Mouse (Mus musculus) stomach, embryonic 16.5 days (tissue): Measurements from ENCODE around the gene Smarcd3. TPM values are rescaled to one million over a fixed set of nuclear protein-coding genes. Genes with fewer than 3 reads are reported as not detected.

Experiments
- ATAC-seq: fragments of 200-750 bp; cut with Nextera tagmentation; 2 replicates; pipeline ENCODE4 v1.8.0; 2017; ENCODE audit warnings: moderate number of reproducible peaks, moderate TSS enrichment; ENCODE audit not compliant: insufficient read depth, low FRiP score
- H3K27ac ChIP-seq: fragments of 300-500 bp; sonication (generic); 2 replicates; pipeline ENCODE4 v1.5.1; 2014; ENCODE audit warnings: low read length
- H3K27me3 ChIP-seq: fragments of 300-500 bp; sonication (generic); 2 replicates; pipeline ENCODE4 v1.6.1; 2014; ENCODE audit warnings: low read length, control low read depth, mixed read lengths; ENCODE audit not compliant: control insufficient read depth, insufficient read depth
- H3K36me3 ChIP-seq: fragments of 300-500 bp; sonication (generic); 2 replicates; pipeline ENCODE4 v1.6.1; 2014; ENCODE audit warnings: low read length; ENCODE audit not compliant: control insufficient read depth, insufficient read depth
- H3K4me1 ChIP-seq: fragments of 300-500 bp; sonication (generic); 2 replicates; pipeline ENCODE4 v1.6.1; 2014; ENCODE audit warnings: low read length, control low read depth, mixed read lengths; ENCODE audit not compliant: control insufficient read depth, insufficient read depth
- H3K4me2 ChIP-seq: fragments of 300-500 bp; sonication (generic); 2 replicates; pipeline ENCODE4 v1.6.1; 2014; ENCODE audit warnings: low read depth, low read length, mixed read lengths
- H3K4me3 ChIP-seq: fragments of 300-500 bp; sonication (generic); replicated peaks from 2 replicates; pipeline ENCODE4 v1.5.1; 2014; ENCODE audit warnings: mild to moderate bottlenecking, low read length
- H3K9ac ChIP-seq: fragments of 300-500 bp; sonication (generic); 2 replicates; pipeline ENCODE4 v1.6.1; 2014; ENCODE audit warnings: low read length
- H3K9me3 ChIP-seq: fragments of 300-500 bp; sonication (generic); replicated peaks from 2 replicates; pipeline ENCODE4 v1.6.1; 2016; ENCODE audit warnings: low read length, control low read depth; ENCODE audit not compliant: control insufficient read depth
- WGBS: fragments of 180-500 bp; shearing (Covaris S2); extraction: QIAGEN DNeasy Blood & Tissue Kit; methylation state at CpG from one replicate; pipeline ENCODE4 v1.1.7; 2014; 5-methylcytosine and 5-hydroxymethylcytosine counted together
- polyA plus RNA-seq: library from polyadenylated mRNA; unstranded; fragments of >200 nt; fragmentation: Nextera tagmentation; extraction: Ambion mirVana; gene quantifications from 2 replicates; pipeline ENCODE4 v1.2.1, GENCODE M21; 2015

Smarcd3 gene
- polyA plus RNA-seq, result 13.1 and 17.1 TPM in 2 replicates

DNA sequence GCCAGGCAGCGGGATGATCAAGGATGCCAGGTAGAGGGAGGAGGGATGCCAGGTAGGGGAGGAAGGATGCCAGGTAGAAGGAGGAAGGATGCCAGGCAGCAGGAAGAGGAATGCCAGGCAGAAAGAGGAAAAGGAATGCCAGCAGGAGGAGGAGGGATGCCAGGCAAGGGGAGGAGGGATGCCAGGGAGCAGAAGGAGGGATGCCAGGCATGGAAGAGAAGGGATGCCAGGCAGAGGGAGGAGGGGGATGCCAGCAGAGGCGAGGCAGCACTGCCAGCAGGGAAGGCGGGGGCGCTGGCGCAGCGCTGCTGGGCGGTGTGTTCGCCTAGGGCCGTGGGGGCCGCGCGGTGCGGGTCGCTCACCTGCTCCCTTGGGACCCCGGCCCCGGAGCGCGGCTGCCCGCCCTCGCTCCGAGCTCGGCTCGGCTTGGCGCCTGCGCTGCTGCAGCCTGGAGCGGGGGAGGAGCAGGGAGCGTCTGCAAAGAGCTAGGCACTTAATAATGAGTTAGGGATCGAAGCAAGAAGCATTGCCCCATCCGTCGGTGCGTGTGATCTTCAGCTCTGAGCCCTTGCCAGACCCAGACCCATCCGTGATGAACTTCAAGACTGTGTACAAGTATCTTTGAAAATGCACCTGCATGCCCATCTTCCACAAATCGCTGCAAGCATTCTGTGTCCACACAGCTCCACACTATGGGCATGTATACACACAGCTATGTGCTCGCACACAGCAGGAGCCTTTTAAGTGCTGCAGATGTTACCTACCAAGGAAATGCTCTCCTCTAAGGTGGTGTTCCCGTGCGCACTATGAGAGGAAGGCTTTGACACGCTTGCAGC lies at the start of gene Smarcd3:
TSS of gene Smarcd3 (minus strand) at position 426 of the 836 bp plus-strand sequence.
- 0 out of 2 replicates have a peak, but pooled peaks cover 5% of the 10 kb centered on the region for H3K4me1 ChIP-seq
- peak; percentile 74 for ATAC-seq

DNA sequence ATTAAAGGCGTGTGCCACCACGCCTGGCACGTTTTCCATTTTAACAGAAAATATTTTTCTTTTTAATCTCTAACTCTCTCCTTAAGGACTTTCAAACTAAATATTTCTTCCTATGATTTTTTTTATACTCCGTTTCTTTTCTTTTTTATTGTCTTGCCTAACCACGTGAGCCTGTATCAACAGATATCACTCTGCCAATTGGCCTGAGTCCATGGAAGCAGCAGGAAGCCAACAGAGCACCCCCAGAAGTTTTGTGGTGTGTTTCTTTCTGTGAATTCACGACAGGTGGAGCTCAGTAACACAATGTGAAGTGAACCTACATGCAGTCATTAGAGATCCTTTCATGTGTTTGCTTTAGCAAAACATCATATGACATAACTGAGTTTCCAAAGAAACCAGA lies 37.2 kb upstream of the Smarcd3 start:
- H3K9ac ChIP-seq, result no peak overlapping the region

More for the DNA sequence above, at the start of gene Smarcd3:
- peak within 1 kb of the TSS; percentile 68 for H3K4me2 ChIP-seq
- WGBS, result 4% methylated on average over 37 of the region's 37 CpGs
- no peak within 1 kb of the TSS for H3K27ac ChIP-seq
- H3K36me3 ChIP-seq, result no peaks in the 10 kb centered on the region
- H3K9ac ChIP-seq, result peak within 1 kb of the TSS; percentile 75
- peaks cover 15% of the 10 kb centered on the region for H3K27me3 ChIP-seq
- no peaks in the 10 kb centered on the region for H3K9me3 ChIP-seq
- H3K4me3 ChIP-seq, result peak within 1 kb of the TSS; percentile 54

DNA sequence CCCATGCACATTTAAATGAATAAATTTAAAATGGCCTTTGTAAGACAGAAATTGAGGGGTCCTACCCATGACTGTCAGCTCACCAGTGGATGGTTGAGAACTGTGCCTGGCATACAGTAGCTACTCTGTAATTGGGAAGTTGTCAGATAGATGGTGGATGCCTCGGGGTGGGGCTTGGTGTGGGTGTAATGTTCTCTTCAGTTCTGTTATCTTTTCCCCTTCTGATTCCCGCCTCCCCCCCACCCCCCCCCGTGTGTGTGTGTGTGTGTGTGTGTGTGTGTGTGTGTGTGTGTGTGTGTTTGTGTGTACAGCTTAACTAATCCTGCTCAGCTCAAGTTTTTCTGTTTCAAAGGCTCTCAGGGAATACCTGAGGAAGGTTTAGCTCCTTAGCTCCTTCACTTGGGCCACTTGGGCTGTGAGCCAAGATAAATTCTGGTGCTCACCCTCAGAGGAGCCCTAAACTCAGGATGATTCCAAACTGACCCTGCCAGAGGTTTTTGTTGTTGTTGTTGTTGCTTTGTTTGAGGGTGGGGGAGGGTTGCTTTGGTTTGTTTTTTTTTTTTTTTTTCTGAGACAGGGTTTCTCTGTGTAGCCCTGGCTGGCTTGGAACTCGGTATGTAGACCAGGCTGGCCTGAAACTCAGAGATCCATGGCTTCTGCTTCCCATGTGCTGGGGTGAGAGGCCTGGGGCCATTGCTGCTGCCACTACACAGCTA lies 35.7 kb upstream of the Smarcd3 start:
- H3K27me3 ChIP-seq, result no peaks in the 10 kb centered on the region
- H3K9ac ChIP-seq, result no peak overlapping the region
- no peaks in the 10 kb centered on the region for H3K36me3 ChIP-seq
- H3K4me2 ChIP-seq, result no peak overlapping the region
- no peak overlapping the region for H3K4me3 ChIP-seq
- no peaks in the 10 kb centered on the region for H3K9me3 ChIP-seq
- ATAC-seq, result no peak
- 77% methylated on average over 2 of the region's 4 CpGs for WGBS
- no peak overlapping the region for H3K27ac ChIP-seq
- no peaks in the 10 kb centered on the region for H3K4me1 ChIP-seq

More for the DNA sequence above, 37.2 kb upstream of the Smarcd3 start:
- ATAC-seq, result no peak
- Histone ChIP-seq H3K9me3 (no peaks in the 10 kb centered on the region), H3K4me2 (no peak overlapping the region), H3K27ac (no peak overlapping the region), H3K4me1 (no peaks in the 10 kb centered on the region), H3K27me3 (no peaks in the 10 kb centered on the region), H3K36me3 (no peaks in the 10 kb centered on the region), H3K4me3 (no peak overlapping the region)
- WGBS, result 75% methylated on average over 6 of the region's 6 CpGs

DNA sequence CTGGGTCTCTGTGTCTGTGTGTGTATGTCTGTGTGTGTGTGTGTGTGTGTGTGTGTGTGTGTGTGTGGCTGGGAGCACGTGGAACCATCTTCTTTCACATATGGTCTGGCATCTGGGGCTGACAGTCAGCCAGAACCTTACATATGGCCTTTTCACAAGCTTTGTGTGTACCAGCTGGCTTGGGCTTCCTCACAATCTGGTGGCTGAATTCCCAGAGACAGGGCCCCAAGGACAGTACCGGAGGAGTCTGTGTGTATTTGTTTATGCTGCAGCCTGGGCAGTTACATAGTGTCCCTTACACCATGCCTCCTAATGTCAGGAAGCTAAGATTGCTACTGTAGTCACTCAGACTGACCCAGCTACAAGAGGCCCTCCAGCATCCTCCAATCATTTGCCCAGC lies 32.9 kb upstream of the Smarcd3 start:
- no peak for ATAC-seq
- Histone ChIP-seq H3K27me3 (no peaks in the 10 kb centered on the region; the same call in 1 of the 2 replicates), H3K9me3 (no peaks in the 10 kb centered on the region), H3K4me3 (no peak overlapping the region), H3K4me2 (no peak overlapping the region), H3K9ac (no peak overlapping the region), H3K36me3 (no peaks in the 10 kb centered on the region), H3K27ac (no peak overlapping the region), H3K4me1 (0 out of 2 replicates have a peak, but pooled peaks cover 4% of the 10 kb centered on the region)
- 35% methylated on average over 2 of the region's 2 CpGs for WGBS

DNA sequence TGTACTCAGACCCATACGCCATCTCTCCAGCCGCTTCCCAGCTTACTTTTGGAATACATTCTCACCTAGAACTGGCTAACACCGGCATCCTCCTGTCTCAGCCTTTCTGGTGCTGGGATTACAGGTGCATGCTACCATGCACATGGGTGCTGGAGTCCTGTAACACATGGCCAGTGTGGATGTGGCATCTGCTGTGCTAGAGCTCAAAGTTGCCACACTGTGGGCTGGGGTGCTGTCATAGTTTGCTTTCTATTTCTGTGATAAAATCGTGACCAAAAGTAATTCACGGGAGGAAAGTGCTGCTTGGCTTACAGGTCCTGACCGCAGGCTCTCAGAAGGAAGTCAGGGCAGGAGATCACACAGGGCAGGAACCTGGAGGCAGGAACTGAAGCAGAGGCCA lies 30.3 kb upstream of the Smarcd3 start:
- no peak overlapping the region for H3K27ac ChIP-seq
- no peak overlapping the region for H3K4me3 ChIP-seq
- 0 out of 2 replicates have a peak, but pooled peaks cover 4% of the 10 kb centered on the region for H3K4me1 ChIP-seq
- H3K9ac ChIP-seq, result no peak overlapping the region
- no peaks in the 10 kb centered on the region; the same call in 1 of the 2 replicates for H3K27me3 ChIP-seq
- ATAC-seq, result no peak
- H3K9me3 ChIP-seq, result no peaks in the 10 kb centered on the region
- H3K36me3 ChIP-seq, result no peaks in the 10 kb centered on the region
- no peak overlapping the region for H3K4me2 ChIP-seq
- whole genome bisulfite sequencing, result 83% methylated on average over 6 of the region's 6 CpGs

DNA sequence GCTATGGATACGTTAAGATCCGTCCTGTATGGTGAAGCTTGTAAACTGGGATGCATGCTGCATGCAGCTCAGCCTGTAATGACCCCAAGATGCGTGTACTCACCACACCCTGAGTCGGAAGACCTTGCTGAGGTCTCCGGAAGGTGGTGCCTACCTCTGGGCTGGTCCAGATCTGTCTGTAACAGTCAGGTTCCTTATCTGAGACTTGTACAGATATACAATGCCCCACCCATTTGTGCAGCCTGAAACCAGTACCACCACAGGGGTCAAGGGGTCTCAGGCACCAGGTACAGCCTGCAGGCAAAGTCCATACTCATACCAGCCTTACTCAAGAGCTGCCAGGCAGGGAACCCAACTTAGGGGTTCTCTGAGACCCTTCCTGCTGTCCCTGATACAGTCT lies 28.6 kb upstream of the Smarcd3 start:
- H3K27ac ChIP-seq, result no peak overlapping the region
- no peak overlapping the region for H3K9ac ChIP-seq
- 0 out of 2 replicates have a peak, but pooled peaks cover 4% of the 10 kb centered on the region for H3K4me1 ChIP-seq
- H3K36me3 ChIP-seq, result no peaks in the 10 kb centered on the region
- no peak overlapping the region for H3K4me2 ChIP-seq
- no peaks in the 10 kb centered on the region; the same call in 1 of the 2 replicates for H3K27me3 ChIP-seq
- H3K4me3 ChIP-seq, result no peak overlapping the region
- WGBS, result 78% methylated on average over 5 of the region's 5 CpGs
- no peaks in the 10 kb centered on the region for H3K9me3 ChIP-seq
- peak; percentile 49; the same call in 1 of the 2 replicates for ATAC-seq

DNA sequence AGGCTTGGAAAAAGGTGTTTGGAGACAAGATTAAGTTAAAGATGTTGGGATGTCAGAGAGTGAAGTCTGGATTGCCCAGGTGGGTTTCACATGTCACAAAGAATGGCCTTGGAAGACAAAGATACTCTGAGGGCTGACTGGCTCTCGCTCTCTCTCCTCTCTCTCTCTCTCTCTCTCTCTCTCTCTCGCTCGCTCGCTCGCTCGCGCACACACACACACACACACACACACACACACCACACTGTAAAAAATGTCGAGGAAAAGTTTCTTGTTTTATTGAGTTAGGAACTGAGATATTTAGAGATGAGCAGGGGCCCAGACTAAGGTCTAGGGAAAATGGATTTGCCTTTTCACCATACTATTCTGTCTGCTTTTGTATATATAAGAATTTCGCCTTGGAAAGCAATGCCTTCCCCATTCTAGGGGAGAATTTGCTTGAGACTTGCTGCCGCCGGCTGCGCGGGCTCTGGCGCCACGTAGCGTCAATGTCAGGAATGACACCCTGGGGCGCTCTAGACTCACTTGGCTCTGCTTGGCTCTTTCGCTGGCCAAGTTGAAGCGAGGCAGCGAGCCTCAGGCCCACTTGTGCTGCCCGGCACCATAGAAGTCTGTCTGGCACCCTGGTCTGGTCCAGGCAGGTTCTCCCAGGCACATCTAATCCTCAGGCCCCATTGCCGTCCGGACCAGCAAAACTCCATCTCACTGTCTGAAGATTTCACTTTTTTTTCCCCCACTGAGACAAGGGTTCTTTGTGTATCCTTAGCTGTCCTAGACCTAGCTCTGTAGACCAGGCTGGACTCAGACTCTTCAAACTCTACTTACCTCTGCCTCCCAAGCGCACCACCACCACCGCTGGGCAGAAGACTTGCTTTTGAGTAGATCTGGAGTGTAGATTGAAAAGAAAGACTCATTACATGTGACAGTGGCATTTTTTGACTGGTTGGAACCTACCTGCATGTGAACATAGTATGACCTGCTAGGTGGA lies 27.8 kb upstream of the Smarcd3 start:
- H3K4me3 ChIP-seq, result no peak overlapping the region
- peak; percentile 65; the same call in 1 of the 2 replicates for ATAC-seq
- 0 out of 2 replicates have a peak, but pooled peaks cover 4% of the 10 kb centered on the region for H3K4me1 ChIP-seq
- 26% methylated on average over 25 of the region's 25 CpGs for WGBS
- no peaks in the 10 kb centered on the region; the same call in 1 of the 2 replicates for H3K27me3 ChIP-seq
- peak overlapping the region; percentile 54; the same call in 1 of the 2 replicates for H3K9ac ChIP-seq
- no peaks in the 10 kb centered on the region for H3K9me3 ChIP-seq
- no peaks in the 10 kb centered on the region for H3K36me3 ChIP-seq
- no peak overlapping the region for H3K27ac ChIP-seq
- no peak overlapping the region for H3K4me2 ChIP-seq

DNA sequence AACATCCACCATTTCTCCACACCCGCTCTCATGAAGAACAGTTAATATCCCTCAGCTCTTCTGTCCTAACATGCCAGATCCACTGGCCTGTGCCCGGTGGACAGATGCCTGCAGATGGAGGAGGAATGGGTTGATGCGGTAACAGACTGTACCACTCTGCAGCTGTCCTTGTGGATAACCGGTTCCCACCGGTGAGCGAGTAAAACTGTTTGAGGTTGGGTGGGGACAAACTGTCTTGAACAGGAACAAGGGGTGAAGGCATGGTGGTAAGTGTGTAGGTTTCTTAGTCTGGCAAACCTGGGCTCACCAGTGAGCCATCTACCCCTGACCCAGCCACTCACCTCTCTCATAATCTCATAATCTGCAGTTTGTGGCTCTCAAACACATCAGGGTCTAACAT lies 27.1 kb upstream of the Smarcd3 start:
- 82% methylated on average over 6 of the region's 6 CpGs for whole genome bisulfite sequencing

More for the DNA sequence above, 27.1 kb upstream of the Smarcd3 start:
- Histone ChIP-seq H3K27me3 (no peaks in the 10 kb centered on the region; the same call in 1 of the 2 replicates), H3K27ac (no peak overlapping the region), H3K9me3 (no peaks in the 10 kb centered on the region), H3K4me2 (no peak overlapping the region), H3K9ac (no peak overlapping the region), H3K4me3 (no peak overlapping the region), H3K4me1 (0 out of 2 replicates have a peak, but pooled peaks cover 4% of the 10 kb centered on the region), H3K36me3 (no peaks in the 10 kb centered on the region)
- ATAC-seq, result no peak
